Mouse (Mus musculus) CD4-positive, CD25-positive, alpha-beta regulatory T cell, adult 2 months (primary cell): ENCODE results near the gene Ccdc33.
A peak's percentile ranks its signal among the peaks of the same experiment; 100 is the strongest.

Source experiments
- DNase-seq: peaks from one replicate; pipeline ENCODE4 v3.0.0-alpha.2; 2012; ENCODE audit warnings: low read depth, low spot score

The Ccdc33 gene

DNA sequence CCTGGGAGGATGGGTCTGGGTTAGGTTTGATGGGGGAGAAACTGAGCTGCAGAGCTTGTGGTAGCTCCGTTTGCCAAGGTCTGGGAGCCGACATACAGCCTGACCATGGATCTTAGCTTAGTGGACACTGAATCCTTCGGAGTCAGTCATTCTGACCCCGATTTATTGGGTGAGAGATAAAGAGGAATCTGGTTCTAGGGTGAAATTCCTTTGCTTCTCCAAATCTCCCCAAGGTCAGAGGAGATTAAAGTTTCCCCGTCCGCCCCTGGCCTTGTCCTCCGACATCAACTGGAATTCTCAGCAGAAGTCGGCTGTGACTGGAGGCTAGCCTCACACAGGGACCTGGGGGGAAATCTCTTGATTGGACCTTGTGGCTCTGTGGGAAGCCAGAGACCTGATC is 107.1 kb downstream of the Ccdc33 start:
- DNase-seq = no peak

DNA sequence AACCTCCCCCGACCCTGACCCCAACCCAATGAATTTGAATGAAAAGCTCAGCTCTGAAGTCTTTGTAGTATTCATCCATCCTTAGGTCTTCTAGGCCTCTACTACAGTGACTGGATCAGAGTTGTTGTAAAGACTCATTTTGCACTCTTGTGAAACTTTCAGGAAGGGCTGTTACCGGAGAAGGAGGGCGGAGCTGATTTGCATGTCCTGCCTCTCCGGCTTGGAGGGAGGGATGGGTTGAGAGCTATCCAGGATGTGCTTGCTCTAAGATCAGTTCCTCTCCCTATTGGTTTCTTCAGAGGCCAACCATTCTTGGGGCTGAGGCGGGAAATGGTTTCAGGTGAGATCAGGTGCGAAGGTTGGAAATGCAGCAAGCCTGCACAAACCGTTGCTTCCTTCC is 107.6 kb downstream of the Ccdc33 start:
- DNase-seq = no peak

DNA sequence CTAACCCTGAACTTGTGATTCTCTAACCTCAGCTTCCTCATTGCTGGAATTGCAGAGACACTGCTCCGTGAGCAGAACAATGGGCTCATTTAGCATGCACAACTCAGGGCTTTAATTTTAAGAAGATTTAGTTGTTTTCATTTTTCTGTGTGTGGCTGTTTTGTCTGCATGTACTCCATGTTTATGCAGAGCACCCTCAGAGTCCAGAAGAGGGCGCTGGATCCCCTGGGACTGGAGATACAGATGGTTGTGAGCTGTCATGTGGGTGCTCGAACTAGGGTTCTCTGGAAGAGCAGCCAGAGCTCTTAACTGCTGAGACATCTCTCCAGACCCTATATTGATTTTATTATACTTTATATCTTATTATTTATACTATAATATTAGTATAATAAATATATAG is 109.0 kb downstream of the Ccdc33 start:
- DNase-seq = peak; percentile 14

DNA sequence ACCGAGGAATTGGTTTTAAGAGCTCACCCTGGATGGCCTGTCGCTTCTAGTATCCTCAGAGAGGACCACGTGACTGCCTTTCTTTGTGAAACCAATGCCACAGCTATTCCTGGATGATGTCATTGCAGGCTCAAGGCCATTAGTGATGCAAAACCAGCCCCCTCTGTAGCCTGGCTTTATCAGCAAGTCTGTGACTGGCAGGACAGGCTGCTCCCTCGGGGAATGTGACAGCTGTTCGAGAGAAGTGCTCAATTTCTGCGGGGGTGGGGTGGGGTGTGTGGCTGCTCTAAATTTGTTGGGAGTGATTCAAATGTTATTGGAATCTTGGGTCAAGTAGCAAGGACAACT is 109.6 kb downstream of the Ccdc33 start:
- DNase-seq = no peak

DNA sequence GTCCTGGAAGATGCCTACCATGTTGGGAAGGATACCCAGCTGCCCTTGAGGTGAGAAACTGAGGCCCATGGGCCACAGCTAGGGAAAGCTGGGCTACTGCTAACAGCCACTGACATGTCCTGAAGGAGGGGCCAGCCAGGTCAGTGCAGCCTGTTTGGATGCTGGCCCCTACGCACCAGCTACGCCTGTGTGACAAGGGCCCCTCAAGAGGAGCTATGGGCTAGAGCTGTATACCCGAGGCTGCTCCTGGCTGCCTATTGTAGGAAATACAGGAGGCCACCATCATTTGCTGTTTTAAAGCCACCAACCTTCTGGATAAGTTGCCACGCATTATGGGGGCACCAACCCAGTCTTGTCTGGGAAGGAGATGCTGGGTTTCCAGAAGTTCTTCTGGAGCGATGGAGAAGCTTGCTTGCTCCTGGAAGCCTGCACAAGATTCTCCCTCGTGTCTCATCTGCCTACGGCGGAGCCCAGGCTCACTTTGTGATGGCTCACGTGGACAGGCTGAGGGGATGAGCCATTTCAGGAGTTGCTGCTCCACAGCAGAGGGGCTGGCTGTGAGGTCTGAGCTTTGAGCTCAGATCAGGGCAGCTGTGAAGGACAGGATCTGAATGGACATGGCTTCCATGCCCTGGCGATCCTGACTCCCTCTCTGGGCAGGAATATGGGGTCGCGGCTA is 110.1 kb downstream of the Ccdc33 start:
- DNase-seq = no peak

DNA sequence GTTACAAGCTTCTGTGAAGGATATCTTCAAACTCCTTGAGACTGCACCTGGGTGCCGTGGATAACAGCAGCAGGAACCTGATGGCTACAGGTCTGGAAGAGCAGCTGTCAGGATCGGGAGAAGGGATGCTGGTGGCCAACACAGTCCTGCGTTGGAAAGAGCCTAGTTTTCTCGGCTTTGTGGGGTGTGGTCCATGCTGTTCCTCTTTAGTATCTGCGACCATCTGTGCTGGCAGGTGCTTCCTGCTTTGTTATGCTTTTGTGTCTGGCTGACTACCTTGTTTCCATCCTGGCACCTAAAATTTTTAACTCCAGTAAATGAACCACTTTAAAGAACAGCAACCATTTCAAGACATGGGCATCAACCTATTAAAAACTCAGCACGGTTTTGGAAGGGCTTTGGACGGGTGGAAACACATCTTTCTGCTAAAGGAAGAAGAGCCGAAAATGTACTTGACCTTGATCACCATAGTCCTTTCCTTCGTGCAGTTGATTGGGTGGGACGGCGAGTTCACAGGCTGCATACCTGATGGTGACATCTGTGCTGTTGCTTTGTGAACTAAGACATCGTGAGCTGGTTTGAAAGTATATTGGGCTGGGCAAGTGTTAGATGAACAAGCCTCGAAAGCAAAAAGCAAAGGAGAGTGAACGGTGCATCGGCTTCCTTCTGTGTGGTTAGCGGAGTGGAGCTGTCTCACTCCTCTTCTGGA is 112.7 kb downstream of the Ccdc33 start, which contains the start of gene Cyp11a1:
Cyp11a1 (plus strand) TSS at position 659 of the 709 bp plus-strand sequence.
- no peak for DNase-seq

DNA sequence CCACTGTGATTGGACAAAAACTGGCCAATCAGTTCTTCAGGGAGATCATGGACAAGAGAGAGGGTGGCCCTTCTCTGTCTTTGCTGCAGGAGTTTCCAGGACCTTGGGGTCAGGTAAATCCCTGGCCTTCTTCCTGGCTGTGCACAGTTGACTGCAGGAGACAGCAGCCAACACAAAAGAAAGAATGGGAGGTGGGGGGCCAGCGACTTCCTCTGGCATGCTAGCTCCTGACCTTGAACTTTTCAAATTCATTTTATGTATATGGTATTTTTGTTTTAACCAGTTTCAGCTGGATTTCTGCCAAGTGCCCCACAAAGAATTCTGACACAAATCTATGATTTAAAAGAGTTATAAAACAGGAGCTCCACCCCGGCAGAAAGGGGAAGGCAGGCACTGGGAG is 115.4 kb downstream of the Ccdc33 start:
- DNase-seq = no peak

DNA sequence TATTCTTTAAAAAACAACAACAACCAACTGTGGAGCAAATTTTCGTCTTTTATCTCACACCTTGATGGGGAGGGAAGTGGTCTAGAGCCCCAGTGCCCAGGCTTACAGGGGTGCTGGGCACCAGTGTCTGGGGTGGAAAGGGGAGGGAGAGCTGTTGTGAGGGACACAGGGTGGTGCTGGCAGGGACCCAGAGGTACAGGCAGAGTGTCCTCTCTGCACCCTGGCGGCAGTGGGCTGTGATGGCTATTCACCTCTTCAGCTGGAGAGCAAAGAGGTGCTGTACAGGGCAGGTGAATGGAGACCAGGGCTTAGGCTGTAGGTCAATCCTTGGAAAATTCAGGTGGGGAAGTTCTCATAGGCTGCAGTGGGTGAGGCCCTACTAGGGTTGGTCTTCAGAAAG is 118.9 kb downstream of the Ccdc33 start:
- no peak for DNase-seq

DNA sequence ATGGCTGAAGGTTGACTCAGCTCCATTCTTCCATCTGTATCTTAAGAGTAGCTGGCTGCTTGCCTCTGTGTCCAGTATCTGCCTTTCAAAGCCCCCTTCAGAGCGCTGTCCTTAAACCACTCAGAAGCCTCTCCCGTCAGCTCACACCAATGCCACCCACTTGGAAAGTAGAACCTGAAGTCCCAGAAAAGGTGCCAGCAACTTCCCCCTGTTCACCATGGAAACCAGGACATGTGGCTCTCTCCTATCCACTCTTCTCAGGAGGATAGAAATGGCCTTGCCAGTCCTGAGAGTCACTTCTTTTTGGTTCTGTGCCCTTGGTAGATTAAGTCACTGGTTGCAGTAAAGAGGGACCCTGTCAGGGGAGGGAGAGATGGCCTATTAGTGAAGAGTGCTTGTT is 119.9 kb downstream of the Ccdc33 start:
- DNase-seq = no peak

DNA sequence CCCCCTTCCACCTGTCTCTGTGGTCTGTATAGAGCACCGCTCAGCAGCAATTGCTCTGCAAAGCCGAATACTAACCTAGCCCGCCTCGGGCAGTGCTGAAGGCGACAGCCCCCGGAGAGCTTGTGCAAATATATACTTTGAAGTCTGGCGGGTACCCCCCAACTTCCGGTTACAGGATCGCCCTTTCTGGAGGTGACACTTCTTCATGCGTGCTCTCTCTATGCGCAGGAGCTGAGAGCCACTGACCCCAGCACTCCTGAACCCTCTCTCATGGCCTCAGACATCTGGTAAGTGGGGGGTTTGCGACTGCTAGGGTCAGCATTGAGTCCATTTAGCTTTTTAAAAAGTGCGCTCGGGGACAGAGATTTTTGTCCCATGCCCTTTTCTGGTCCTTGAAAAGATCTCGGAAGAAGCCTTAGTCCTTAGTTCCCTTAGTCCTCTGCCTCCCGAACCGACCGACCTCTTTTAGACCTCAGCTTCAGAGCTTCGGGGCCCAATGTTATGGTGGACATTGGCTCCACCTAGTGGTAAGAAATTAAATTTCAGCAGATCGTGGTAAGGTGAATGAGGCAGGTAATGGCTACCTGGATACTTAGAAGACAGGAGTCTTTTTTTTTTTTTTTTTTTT is 120.5 kb downstream of the Ccdc33 start:
- DNase-seq = peak; percentile 87

DNA sequence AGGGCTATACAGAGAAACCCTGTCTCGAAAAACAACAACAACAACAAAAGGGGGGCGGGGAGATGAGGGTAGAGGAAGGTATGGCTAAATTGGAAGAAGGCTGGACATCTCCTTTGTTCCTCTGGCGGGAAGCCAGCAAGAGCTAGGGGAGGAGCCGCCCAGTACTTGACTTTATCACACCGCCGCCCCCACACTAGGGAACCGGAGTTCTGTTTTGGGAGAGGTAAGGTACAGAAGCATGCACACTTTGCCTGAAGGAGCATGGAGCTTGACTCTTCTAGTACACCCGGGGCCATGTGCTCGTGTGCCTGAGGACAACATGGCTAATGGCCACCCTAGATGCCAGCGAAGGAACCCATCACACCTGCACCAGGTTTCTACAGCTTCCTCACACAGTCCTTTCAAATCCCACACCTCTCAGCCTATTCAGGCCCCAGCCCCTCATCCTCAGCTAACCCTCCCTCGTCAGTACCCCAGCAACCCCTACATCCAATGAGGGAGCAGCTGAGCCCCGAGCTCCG is 121.1 kb downstream of the Ccdc33 start:
- no peak for DNase-seq

DNA sequence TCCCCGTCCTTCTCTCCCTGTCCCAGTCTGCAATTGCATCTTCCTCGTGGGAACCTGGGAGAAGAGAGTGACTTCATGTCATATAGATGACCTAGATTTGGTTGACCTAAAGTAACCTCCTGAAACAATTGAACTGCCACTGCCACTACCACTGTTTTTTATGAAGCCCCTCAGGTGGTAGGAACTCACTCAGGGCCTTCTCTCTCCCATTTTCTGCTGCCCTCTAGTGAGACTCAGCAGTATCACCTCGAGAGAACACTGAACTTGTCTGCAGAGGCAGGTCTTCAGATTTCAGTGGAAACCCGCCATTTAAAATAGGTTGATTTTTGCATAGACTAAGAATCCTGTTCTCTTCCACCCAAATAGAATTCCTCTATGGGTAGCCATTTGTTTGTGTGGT is 123.3 kb downstream of the Ccdc33 start:
- peak; percentile 47 for DNase-seq

DNA sequence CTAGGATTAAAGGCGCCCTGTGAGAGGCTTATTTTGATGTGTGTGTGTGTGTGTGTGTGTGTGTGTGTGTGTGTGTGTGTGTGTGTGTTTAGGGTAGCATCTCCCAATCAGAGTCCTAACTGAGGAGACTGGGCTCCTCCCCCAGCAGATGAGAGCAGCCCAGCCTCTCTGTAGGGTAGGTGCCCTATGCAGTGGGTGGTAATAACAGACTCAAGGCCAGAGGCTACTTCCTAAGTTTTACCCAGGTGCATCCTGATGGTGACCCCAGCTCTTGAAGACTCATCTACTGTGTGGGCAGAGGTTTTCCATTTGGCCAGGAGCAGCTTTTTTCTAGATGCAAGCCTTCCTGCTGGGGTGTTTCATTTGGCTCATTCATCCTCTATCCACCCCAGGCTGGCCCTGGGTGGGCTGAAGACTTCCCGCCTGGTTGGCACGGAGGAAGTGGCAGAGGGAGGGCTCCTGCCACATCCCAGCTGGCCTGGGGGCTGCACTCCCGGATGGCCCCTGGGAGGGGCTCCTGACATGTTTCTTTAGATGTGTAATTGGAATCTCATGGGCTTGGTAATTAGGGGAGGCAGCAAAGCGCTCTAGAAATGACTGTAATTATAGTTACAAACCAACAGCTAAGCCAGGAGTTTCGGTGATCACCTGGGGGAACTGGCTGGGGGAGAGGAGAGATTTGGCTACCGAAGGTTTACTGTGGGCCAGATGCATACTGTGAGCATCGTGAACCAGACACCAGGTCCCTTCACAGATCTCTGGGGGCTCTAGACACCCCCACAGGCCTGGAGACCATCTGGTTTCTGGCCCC is 125.6 kb downstream of the Ccdc33 start:
- DNase-seq = no peak

DNA sequence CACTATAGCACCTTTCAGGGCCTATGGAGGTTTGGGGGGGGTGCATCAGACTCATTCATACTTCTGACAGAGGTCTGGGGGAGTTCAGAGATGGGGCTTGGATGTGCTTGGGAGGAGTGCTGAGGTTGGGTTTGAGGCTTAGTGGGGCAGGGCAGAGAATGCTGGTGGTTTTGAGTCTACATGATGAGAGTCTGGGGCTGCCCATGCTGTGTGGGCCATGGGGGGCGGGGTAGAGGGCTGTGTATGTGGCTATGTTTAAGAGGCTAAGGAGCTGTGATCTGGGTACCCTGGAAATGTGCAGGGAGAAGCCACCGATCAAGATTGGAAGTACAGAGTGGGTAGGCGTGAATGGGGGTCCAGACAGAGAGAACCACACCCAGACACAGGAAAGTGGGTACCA is 126.6 kb downstream of the Ccdc33 start:
- DNase-seq = no peak

DNA sequence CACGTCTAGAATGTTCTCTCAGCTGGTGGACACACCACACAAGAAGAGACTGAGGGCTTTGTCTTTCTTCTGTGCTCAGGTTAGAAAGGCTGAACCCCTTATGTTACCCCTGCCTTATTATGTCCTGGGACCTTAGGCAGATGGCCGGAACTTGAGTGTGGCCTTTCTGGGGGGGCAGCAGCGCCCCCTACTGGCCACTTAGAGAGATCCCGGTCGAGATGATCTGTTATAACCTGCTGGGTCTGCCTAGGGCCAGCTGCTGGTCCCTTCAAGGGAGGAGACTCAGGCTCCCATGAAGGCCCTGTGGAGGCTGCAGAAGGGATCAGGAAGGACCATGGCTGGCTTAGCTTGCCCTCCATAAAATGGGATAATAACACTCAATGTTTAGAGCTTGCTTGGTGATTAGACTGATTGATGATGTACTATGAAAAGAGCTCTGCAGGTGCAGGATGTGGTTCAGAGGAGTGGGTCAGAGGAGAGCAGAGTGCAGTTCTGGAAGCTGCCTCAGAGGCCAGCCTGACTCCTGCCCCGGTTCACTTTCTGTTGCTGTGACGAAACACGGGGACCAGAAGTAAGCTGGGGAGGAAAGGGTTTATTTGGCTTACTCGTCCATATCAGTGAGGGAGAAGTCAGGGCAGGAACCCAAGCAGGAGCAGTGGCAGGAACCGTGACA is 128.0 kb downstream of the Ccdc33 start:
- peak; percentile 75 for DNase-seq

DNA sequence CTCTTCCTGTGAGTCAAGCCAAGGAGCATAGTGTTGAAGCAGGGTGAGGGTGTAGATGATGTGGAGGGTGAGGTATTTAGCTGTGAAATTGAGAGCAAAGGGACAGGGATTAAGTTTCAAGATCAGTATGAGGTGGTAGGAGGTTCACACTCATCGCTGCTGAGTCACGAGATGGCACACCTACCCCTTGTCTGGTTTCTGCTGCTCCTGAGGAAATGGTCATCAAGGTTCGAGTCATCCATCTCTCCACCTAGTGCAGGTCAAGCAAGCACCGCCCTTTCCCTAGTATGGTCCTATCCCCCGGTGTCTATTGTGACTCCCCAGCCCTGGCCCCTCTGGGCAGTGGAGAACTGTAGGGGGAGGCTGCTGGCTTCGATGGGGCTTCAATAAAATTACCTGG is 129.3 kb downstream of the Ccdc33 start:
- no peak for DNase-seq

DNA sequence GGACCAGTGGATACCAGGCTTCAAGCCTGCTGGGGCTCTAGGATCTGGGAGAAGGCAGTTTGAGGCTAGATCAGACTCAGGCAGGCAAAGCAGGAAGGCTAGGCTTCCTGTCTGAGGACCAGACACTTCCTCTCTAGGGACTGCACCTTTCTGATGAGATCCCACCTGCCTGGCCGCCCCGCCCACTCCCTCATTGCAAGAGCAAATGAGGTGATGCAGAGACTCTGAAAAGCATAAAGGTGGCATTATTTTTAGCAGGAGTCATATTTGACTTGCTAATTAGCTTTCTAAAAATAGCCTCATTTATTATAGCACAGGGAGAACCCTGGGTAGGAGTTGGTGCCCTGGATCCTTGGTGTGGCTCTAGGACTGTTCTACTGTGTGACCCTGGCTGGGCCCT is 130.5 kb downstream of the Ccdc33 start:
- peak; percentile 47 for DNase-seq

DNA sequence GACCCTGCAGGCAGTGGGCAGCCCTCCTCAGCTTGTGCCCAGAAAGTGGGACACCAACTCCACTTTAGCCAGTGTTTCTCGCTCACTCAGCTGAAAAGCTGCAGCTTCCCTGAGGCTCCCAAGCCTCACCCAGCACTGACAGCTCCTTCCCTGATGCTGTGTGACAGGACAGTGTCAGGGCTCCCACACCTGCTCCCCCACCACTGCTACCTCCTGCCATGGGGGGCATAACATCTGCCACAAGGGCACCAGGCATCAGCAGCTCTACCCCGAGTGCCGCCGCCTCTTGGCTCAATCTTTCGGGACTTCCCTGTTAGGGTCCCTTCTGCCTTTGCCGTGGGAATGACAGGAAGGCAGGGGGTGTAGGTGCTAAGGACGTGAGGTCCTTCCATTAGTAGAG is 132.3 kb downstream of the Ccdc33 start:
- no peak for DNase-seq

DNA sequence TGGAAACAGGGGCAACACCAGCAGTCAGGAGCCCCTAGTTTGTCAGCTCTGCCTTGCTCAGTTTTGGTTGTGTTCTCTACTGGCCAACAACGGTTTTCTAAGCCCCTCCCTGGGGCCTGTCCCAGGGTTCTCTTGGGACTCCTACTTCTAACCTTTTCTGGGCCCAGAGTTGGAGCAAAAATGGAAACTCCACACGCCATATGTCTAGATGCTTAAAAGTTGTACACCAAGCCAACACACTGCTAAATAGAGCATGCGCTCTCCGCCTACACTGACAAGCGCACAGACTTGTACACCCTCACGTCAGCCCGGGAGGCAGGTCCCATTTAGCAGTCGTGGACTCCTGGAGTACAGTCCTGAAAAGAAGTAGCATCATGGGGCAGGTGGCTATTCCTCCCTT is 133.3 kb downstream of the Ccdc33 start:
- no peak for DNase-seq

DNA sequence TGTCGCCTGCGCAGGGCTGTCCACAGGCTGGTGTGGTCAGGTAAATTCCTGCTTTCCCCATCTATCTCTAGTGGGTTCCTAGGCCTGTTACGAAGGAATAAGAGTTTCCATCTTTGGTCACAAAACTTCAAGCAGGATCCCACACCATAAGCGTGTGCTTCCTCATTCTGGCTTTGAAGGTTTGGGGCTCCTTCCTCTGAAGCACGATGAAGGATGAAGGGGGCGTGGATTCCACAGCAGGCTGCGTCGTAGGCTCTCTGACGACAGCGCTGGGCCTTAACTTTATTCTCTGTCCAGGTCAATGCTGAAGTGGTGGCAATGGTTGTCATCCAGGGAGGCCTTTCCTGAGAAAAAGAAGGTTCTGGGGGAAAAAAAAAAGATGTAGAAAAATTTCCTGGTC is 138.1 kb downstream of the Ccdc33 start:
- no peak for DNase-seq

DNA sequence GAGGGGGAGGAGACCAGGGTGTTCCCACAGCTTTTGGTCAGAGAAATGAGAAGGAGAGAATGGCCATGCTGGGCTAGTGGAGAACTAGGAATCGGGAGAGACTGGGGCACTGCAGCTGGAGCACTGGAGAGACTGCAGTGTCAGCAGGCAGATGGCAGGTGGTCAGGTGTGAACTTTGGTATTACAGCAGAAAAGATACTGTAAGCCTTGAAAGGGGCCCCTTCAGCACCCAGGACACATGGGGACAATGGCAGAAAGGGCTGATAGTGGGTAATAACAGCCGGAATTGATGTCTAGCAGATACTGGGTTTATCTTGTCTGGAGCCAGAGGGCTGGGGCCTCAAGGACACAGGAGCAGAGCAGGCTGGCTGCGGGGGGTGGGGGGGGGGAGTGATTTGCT is 139.8 kb downstream of the Ccdc33 start:
- DNase-seq = no peak
